Mouse (Mus musculus) myocyte (in vitro differentiated cells): ENCODE data around the gene Olfr854. TPM values are rescaled to one million over a fixed set of nuclear protein-coding genes. Genes with fewer than 3 reads are reported as not detected.

Experiments
- H3K27me3 ChIP-seq: one replicate; pipeline ENCODE4 v1.6.1; 2011; ENCODE audit not compliant: control insufficient read depth, insufficient read depth, insufficient read length
- H3K36me3 ChIP-seq: one replicate; pipeline ENCODE4 v1.6.1; 2011; ENCODE audit not compliant: control insufficient read depth, insufficient read depth
- H3K4me2 ChIP-seq: one replicate; pipeline ENCODE4 v1.6.1; 2011; ENCODE audit warnings: low read depth, control low read depth
- H3K4me3 ChIP-seq: one replicate; pipeline ENCODE4 v1.5.1; 2011; ENCODE audit warnings: mild to moderate bottlenecking, control low read depth, moderate library complexity
- H3K79me2 ChIP-seq: one replicate; pipeline ENCODE4 v1.6.1; 2011; ENCODE audit not compliant: control insufficient read depth, insufficient read depth
- H3ac ChIP-seq: one replicate; pipeline ENCODE4 v1.6.1; 2011; ENCODE audit not compliant: control insufficient read depth, insufficient read length
- CEBPB ChIP-seq: IDR thresholded peaks from 2 replicates; pipeline ENCODE4 v1.6.1; 2011; ENCODE audit warnings: mild to moderate bottlenecking, moderate library complexity; ENCODE audit not compliant: poor library complexity, insufficient read depth, severe bottlenecking
- E2F4 ChIP-seq: IDR thresholded peaks from one replicate; pipeline ENCODE4 v1.6.1; 2011; ENCODE audit warnings: mild to moderate bottlenecking, control low read depth, moderate library complexity; ENCODE audit not compliant: insufficient read depth
- MAX ChIP-seq: IDR thresholded peaks from one replicate; pipeline ENCODE4 v1.6.1; 2011; ENCODE audit warnings: low read depth, mild to moderate bottlenecking, control low read depth
- MYOD1 ChIP-seq, 3 experiments: IDR thresholded peaks; one replicate each; pipeline ENCODE4 v1.6.1; 2011; ENCODE audit warnings: control low read depth in 2 of 3, low read depth in 2 of 3, mild to moderate bottlenecking in 2 of 3, moderate library complexity in 1 of 3; ENCODE audit not compliant: insufficient read length in 2 of 3, control insufficient read depth in 1 of 3
- MYOG ChIP-seq, 3 experiments: IDR thresholded peaks; one replicate each; pipeline ENCODE4 v1.6.1; 2011; ENCODE audit warnings: control low read depth in 2 of 3, low read depth in 2 of 3, mild to moderate bottlenecking in 2 of 3; ENCODE audit not compliant: insufficient read length in 2 of 3, control insufficient read depth in 1 of 3, insufficient read depth in 1 of 3
- POLR2A ChIP-seq: IDR thresholded peaks from one replicate; pipeline ENCODE4 v1.6.1; 2011; ENCODE audit warnings: low read depth, mild to moderate bottlenecking, control low read depth, moderate library complexity; ENCODE audit not compliant: insufficient read length
- POLR2AphosphoS2 ChIP-seq: IDR thresholded peaks from one replicate; pipeline ENCODE4 v1.6.1; 2011; ENCODE audit warnings: low read depth, control low read depth; ENCODE audit not compliant: insufficient read length
- REST ChIP-seq: IDR thresholded peaks from one replicate; pipeline ENCODE4 v1.6.1; 2011; ENCODE audit warnings: mild to moderate bottlenecking, control low read depth, moderate library complexity; ENCODE audit not compliant: insufficient read depth, insufficient read length
- SRF ChIP-seq: IDR thresholded peaks from one replicate; pipeline ENCODE4 v1.6.1; 2011; ENCODE audit warnings: low read depth; ENCODE audit not compliant: control insufficient read depth, insufficient read length
- TCF12 ChIP-seq: IDR thresholded peaks from one replicate; pipeline ENCODE4 v1.6.1; 2011; ENCODE audit warnings: mild to moderate bottlenecking, control low read depth; ENCODE audit not compliant: poor library complexity, insufficient read depth, severe bottlenecking
- TCF3 ChIP-seq: IDR thresholded peaks from one replicate; pipeline ENCODE4 v1.6.1; 2011; ENCODE audit warnings: low read depth, control low read depth; ENCODE audit not compliant: insufficient read length
- USF1 ChIP-seq: IDR thresholded peaks from one replicate; pipeline ENCODE4 v1.6.1; 2011; ENCODE audit warnings: low read depth, mild to moderate bottlenecking, control low read depth, moderate library complexity
- polyA plus RNA-seq: library from polyadenylated mRNA; unstranded; fragments of >200 nt; fragmentation: generic; extraction: Trizol; gene quantifications from one replicate; pipeline ENCODE4 v1.2.1, GENCODE M21; 2012; ENCODE audit warnings: missing spikeins

Olfr854 gene
- polyA plus RNA-seq: not detected

DNA sequence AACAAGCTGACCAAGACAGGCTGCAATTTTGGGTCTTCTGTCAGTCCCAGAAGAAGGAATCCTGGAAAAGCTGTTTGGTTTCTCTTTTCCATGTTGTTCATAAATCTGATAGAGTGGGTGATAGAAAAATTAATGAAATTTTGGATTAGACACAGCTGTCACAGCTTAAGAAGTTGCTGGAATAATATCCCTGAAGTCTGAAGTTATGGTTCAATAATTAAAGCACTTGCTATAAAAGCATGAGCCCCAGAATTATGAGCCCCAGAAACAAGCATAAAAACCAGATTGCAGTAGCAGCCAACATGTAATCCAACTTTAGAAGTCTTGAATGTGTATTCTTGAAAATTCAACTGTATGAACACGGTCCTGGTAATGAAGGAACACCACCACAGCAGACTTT lies at the start of gene Olfr854:
TSS of gene Olfr854 (minus strand) at position 101 of the 400 bp plus-strand sequence.
- TF ChIP-seq MYOD1 (IDR thresholded peaks at IDR 0.05; ENCODE audit: control insufficient read depth in 1 of 3, insufficient read length in 2 of 3, low read depth in 2 of 3) (no peak), POLR2A (no peak), MAX (no peak), MYOG (IDR thresholded peaks at IDR 0.05; ENCODE audit: control insufficient read depth in 1 of 3, insufficient read depth in 1 of 3, insufficient read length in 2 of 3, low read depth in 2 of 3) (no peak), CEBPB (no peak), USF1 (no peak), E2F4 (no peak), TCF3 (no peak), SRF (no peak), TCF12 (no peak), POLR2AphosphoS2 (no peak), REST (no peak)

DNA sequence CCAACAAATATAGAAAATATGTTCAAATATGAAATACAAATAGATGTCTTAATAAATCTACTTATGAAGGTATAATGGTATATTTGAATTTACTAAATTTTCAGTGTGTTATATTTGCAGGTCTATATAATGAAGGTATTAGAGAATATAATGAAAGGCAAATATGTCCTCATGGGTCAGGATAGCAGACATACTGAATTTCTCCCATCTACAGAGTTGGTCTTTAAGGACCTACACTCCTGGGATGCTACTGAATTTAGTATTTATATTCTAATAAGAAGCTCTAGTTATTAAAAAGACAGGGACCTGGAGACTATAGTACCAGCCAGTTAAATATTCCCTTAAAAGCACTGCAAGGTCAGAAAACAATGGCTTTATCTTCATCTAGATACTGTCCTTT lies 15.1 kb upstream of the Olfr854 start, which contains the start of gene Olfr855:
TSS of gene Olfr855 (plus strand) at position 301 of the 400 bp plus-strand sequence.
- no peak within 1 kb of the TSS for H3ac ChIP-seq
- no peaks in the 10 kb centered on the region for H3K27me3 ChIP-seq
- no peaks in the 10 kb centered on the region for H3K79me2 ChIP-seq
- TF ChIP-seq MAX: no peak
- TF ChIP-seq TCF12: no peak
- no peak for TF ChIP-seq POLR2AphosphoS2
- TF ChIP-seq MYOD1 (IDR thresholded peaks at IDR 0.05; ENCODE audit: control insufficient read depth in 1 of 3, insufficient read length in 2 of 3, low read depth in 2 of 3): no peak
- TF ChIP-seq MYOG (IDR thresholded peaks at IDR 0.05; ENCODE audit: control insufficient read depth in 1 of 3, insufficient read depth in 1 of 3, insufficient read length in 2 of 3, low read depth in 2 of 3): no peak
- TF ChIP-seq CEBPB: no peak
- TF ChIP-seq POLR2A: no peak
- no peak for TF ChIP-seq E2F4
- no peak for TF ChIP-seq TCF3
- TF ChIP-seq REST: no peak
- TF ChIP-seq SRF: no peak
- no peak for TF ChIP-seq USF1
- no peaks in the 10 kb centered on the region for H3K36me3 ChIP-seq
- H3K4me3 ChIP-seq: no peak within 1 kb of the TSS
- H3K4me2 ChIP-seq: no peak within 1 kb of the TSS

More for the DNA sequence above, at the start of gene Olfr854:
- Histone ChIP-seq H3K27me3 (no peaks in the 10 kb centered on the region), H3K79me2 (no peaks in the 10 kb centered on the region), H3K4me3 (no peak within 1 kb of the TSS), H3ac (no peak within 1 kb of the TSS), H3K4me2 (no peak within 1 kb of the TSS), H3K36me3 (no peaks in the 10 kb centered on the region)

DNA sequence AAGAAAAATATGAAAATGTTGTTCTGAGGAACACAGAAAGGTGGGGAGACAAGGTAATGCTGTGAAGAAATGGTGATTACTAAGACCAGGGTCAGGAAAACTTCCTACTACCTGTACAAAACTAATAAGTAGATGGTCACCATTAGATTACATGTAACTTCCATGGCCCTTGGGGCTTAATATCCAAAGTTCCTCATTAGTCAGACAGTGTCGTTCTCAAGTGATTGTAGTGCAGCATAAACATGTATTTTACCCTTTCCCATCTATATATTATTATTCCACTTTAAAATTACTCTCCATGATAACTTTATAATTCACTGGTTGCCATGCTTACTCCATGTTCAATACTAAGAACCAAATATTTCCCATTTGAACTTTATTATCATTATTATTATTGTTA lies 26.2 kb downstream of the Olfr854 start, which contains the start of gene Olfr853:
TSS of gene Olfr853 (minus strand) at position 101 of the 400 bp plus-strand sequence.
- no peaks in the 10 kb centered on the region for H3K27me3 ChIP-seq
- no peaks in the 10 kb centered on the region for H3K79me2 ChIP-seq
- no peak within 1 kb of the TSS for H3K4me3 ChIP-seq
- H3K4me2 ChIP-seq: no peak within 1 kb of the TSS
- no peak within 1 kb of the TSS for H3ac ChIP-seq
- no peaks in the 10 kb centered on the region for H3K36me3 ChIP-seq
- TF ChIP-seq TCF3: no peak
- no peak for TF ChIP-seq MYOG (IDR thresholded peaks at IDR 0.05; ENCODE audit: control insufficient read depth in 1 of 3, insufficient read depth in 1 of 3, insufficient read length in 2 of 3, low read depth in 2 of 3)
- TF ChIP-seq E2F4: no peak
- no peak for TF ChIP-seq REST
- TF ChIP-seq MYOD1 (IDR thresholded peaks at IDR 0.05; ENCODE audit: control insufficient read depth in 1 of 3, insufficient read length in 2 of 3, low read depth in 2 of 3): no peak
- no peak for TF ChIP-seq CEBPB
- TF ChIP-seq USF1: no peak
- no peak for TF ChIP-seq SRF
- TF ChIP-seq TCF12: no peak
- TF ChIP-seq MAX: no peak
- TF ChIP-seq POLR2A: no peak
- no peak for TF ChIP-seq POLR2AphosphoS2

Other genes starting within 250 kb of the Olfr854 start
- gene Olfr845, start 230.9 kb downstream of the Olfr854 start, polyA plus RNA-seq: not detected
- gene Olfr846, start 203.4 kb downstream of the Olfr854 start, polyA plus RNA-seq: not detected
- gene Olfr847, start 188.7 kb downstream of the Olfr854 start, polyA plus RNA-seq: 0.02 TPM
- not detected for gene Olfr849, start 127.1 kb downstream of the Olfr854 start, polyA plus RNA-seq
- not detected for gene Olfr850, start 89.1 kb downstream of the Olfr854 start, polyA plus RNA-seq
- not detected for gene Olfr851, start 74.1 kb downstream of the Olfr854 start, polyA plus RNA-seq
- gene Olfr853, start 26.3 kb downstream of the Olfr854 start, polyA plus RNA-seq: not detected
- not detected for gene Olfr855, start 15.2 kb upstream of the Olfr854 start, polyA plus RNA-seq
- 5.9 TPM for gene Zfp317, start 54.7 kb upstream of the Olfr854 start, polyA plus RNA-seq
- gene Olfr857, start 142.1 kb upstream of the Olfr854 start, polyA plus RNA-seq: not detected
- not detected for gene Olfr58, start 212.9 kb upstream of the Olfr854 start, polyA plus RNA-seq
- gene Olfr859, start 237.5 kb upstream of the Olfr854 start, polyA plus RNA-seq: not detected